Mouse (Mus musculus) lung, postnatal 25 days (tissue): ENCODE data around the gene Rpl11.
"Not testable (repeated sequence)": the region's sequence is repeated elsewhere in the genome, so short reads cannot be mapped to it uniquely, and the experiment has no call there.

Source experiments
- DNase-seq: peaks from one replicate; pipeline ENCODE4 v3.0.0; 2022; ENCODE audit warnings: low spot score

Rpl11 gene

DNA sequence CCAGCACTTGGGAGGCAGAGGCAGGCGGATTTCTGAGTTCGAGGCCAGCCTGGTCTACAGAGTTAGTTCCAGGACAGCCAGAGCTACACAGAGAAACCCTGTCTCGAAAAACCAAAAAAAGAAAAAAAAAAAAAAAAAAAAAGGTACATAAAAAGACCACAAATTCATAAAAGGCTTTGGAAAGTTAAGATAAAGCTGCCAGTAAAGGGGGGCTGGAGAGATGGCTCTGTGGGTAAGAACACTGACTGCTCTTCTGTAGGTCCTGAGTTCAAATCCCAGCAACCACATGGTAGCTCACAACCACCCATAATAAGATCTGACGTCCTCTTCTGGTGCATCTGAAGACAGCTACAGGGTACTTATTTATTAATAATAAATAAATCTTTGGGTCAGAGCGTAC is 73.0 kb downstream of the Rpl11 start:
- DNase-seq, result not testable (repeated sequence)
